Mouse (Mus musculus) lung, adult 2 months (tissue): ENCODE results near the gene Sytl2.

Experiments
- CTCF ChIP-seq: fragments of 200-500 bp; IDR thresholded peaks from 2 replicates; pipeline ENCODE4 v1.5.1; 2011; ENCODE audit warnings: mild to moderate bottlenecking, low read length, control low read depth; ENCODE audit not compliant: insufficient read depth
- POLR2A ChIP-seq: fragments of 200-500 bp; IDR thresholded peaks from 2 replicates; pipeline ENCODE4 v1.6.1; 2011; ENCODE audit warnings: low read depth, mild to moderate bottlenecking, control low read depth, low read length, borderline replicate concordance; ENCODE audit errors: extremely low read depth

GRCm38 (mm10) chr7:90261902-90262599, 40.0 kb upstream of the Sytl2 start:
- TF ChIP-seq CTCF (no peak), POLR2A (no peak)
